Mouse (Mus musculus) 416B (cell line): ENCODE data around the gene Josd1.
A peak's percentile ranks its signal among the peaks of the same experiment; 100 is the strongest.

Experiments
- DNase-seq: peaks from one replicate; pipeline ENCODE4 v3.0.0; 2011; ENCODE audit warnings: low read depth

The Josd1 gene

DNA sequence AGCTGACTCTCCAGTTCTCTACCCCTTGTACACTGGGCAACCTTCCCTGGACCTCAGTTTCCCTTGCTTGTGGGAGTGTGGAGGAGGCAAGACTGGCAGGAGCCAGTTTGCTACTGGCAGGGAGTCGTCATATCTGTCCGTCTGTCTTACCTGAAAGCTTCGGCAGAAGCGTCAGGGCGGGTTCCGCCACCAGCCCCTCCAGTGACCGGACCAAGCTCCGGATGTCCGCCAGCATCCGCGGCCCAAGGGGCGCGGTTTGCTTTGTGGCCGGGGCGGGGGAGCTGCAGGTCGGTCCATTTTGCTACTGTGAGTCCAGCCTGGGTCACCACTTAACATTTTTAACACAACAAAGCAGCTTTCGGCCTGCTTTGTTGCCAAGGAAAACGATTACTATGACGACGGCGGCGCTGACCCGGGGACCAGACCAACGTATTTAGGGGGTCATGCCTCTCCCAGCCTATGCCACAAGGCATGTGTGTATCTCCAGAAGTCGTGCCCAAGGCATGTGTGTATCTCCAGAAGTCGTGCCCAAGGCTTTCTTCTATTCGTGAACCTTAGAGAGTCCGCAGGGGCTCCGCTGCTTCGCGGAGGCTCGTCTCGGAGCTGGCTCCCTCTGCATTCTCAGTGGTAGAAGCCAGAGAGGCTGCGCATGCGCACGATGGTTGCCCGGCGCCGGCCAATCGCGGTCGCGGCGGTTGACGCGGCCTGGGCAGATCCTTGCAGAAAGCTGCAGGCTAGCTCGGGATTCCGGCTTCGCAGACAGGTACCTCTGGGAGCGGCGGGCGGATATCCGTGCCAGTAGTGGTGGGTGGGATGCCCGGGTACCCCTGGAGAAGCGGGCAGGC lies 29.0 kb downstream of the Josd1 start, which contains the start of the genes Fam227a and Cby1:
Gene Fam227a (minus strand): TSS at position 426 of the 845 bp plus-strand sequence.
Gene Cby1 (plus strand): TSS at position 669 of the 845 bp plus-strand sequence.
- DNase-seq, result peak; percentile 92

DNA sequence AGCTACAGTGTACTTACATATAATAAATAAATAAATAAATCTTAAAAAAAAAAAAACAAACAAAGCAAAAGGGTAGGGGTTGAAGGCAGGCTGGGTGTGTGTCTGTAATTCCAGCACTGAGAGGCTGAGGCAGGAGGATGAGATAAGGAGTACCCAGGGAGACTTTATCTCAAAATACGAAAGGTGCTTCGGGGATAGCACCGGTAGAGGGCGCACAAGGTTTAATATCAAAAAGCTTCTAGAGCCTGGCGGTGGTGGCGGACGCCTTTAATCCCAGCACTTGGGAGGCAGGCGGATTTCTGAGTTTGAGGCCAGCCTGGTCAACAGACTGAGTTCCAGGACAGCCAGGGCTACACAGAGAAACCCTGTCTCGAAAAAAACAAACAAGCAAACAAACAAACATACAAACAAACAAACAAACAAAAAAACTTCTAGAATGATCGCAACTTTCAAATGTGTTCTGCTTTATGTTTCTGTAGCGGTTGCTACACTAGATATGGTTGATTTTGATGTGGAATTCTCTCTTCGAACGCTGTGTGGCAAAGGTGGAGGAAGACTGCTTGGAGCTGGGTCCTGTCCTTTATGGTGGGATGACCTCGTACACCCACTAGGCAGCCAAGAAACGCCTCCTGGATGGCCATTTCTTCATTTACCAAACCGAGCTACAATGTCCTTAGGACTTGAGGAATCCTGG lies 29.7 kb downstream of the Josd1 start:
- DNase-seq, result peak; percentile 91

GRCm38 (mm10) chr15:79656451-79656850 lies 31.3 kb downstream of the Josd1 start:
- DNase-seq, result no peak

- DNase-seq, result peak; percentile 75
Measured at GRCm38 (mm10) chr15:79651481-79651880, 36.2 kb downstream of the Josd1 start.

GRCm38 (mm10) chr15:79650569-79650968 lies 37.1 kb downstream of the Josd1 start:
- peak; percentile 68 for DNase-seq

DNA sequence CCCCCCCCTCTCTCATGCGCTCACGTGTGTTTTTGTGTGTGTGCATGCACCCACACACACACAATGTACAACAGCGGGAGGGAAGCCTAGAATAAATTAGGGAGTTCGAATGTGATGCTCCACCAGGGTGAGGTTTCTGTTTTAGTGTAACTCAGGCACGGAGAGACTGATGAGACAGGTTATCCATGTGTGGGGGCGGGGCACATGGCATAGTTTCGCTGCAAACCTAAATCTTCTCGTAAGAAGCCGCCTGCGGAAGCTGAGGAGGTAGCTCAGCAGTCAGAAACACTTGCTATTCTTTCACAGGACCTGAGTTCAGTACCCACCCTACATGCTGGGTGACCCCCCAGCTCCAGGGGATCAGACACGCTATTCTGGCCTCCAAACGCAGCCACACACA lies 39.6 kb downstream of the Josd1 start:
- DNase-seq, result no peak

- no peak for DNase-seq
Measured at GRCm38 (mm10) chr15:79645483-79645882, 42.2 kb downstream of the Josd1 start.

DNA sequence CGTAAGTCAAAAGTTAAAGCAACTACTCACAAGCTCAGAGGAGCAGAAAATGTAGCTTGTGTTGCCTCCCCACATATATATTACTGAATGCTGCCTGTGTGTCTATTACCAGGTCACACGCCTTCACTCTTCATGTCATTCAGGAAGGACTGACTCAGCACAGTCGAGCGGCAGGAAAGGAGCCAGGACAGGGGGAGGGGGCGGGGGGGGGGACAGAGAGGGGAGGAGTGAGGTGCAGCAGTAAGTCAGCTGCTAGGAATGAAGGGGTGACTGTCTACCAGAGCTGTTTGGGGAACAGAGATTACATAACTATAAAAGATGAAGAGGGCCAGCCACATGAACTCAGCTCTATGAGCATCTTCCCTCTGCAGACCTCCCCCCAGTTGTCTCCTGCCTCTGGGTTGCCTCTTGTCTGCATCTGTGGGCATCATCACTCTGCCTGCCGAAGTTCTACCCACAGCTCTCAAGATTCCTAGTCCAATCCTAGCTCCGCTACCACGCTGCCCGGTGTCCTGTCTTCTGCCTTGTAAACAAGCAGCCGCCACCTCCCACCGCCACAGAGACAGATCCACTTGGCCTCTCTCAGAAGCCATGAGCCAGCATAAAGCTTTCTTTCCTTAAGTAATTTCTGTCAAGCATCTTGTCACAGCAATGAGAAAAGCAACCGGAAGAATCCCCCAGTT lies 46.4 kb downstream of the Josd1 start:
- DNase-seq, result peak; percentile 74

DNA sequence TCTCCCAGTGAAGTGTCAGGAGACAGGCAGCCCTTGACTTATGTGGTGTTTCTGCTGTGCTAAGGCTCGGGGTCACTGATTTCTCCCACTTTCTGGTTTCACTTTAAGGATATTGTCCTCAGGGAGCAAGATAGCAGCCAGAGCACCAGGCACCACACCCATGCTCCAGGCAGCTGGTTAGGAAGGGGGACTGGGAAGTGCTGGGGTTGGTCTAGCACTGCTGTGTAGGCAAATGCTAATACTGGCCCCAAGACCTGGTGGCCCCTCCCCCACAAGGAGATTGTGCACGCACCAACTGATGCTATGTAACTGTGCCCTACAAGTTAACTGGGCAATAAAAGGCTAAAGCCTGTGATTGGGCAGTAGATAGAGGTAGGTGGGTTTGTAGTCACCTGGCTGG lies 57.2 kb downstream of the Josd1 start:
- DNase-seq, result no peak
